Mouse (Mus musculus) testis, adult 2 months (tissue): ENCODE data around the gene Gm49373. TPM values are rescaled to one million over a fixed set of nuclear protein-coding genes. Genes with fewer than 3 reads are reported as not detected.
"Not testable (repeated sequence)": the region's sequence is repeated elsewhere in the genome, so short reads cannot be mapped to it uniquely, and the experiment has no call there.

Source experiments
- H3K27ac ChIP-seq: fragments of 200-500 bp; 2 replicates; pipeline ENCODE4 v1.5.1; 2012; ENCODE audit warnings: low read depth, low read length; ENCODE audit not compliant: control insufficient read depth, insufficient read depth
- H3K27me3 ChIP-seq: fragments of 200-500 bp; 2 replicates; pipeline ENCODE4 v1.6.1; 2012; ENCODE audit warnings: mild to moderate bottlenecking, low read length, moderate library complexity; ENCODE audit not compliant: control insufficient read depth, insufficient read depth
- H3K36me3 ChIP-seq: fragments of 200-500 bp; 2 replicates; pipeline ENCODE4 v1.6.1; 2012; ENCODE audit warnings: mild to moderate bottlenecking, low read length; ENCODE audit not compliant: control insufficient read depth, insufficient read depth
- H3K4me1 ChIP-seq: fragments of 200-500 bp; 2 replicates; pipeline ENCODE4 v1.6.1; 2012; ENCODE audit warnings: low read length; ENCODE audit not compliant: control insufficient read depth, insufficient read depth
- H3K4me3 ChIP-seq: fragments of 200-500 bp; 2 replicates; pipeline ENCODE4 v1.5.1; 2012; ENCODE audit warnings: low read depth, mild to moderate bottlenecking, low read length, moderate library complexity, mixed read lengths; ENCODE audit not compliant: control insufficient read depth
- CTCF ChIP-seq: fragments of 200-500 bp; IDR thresholded peaks from 2 replicates; pipeline ENCODE4 v1.5.1; 2012; ENCODE audit warnings: low read depth, mild to moderate bottlenecking, inconsistent platforms, low read length, moderate library complexity; ENCODE audit not compliant: control insufficient read depth, insufficient read depth, insufficient replicate concordance
- POLR2A ChIP-seq: fragments of 200-500 bp; IDR thresholded peaks from 2 replicates; pipeline ENCODE4 v1.6.1; 2012; ENCODE audit warnings: low read depth, mild to moderate bottlenecking, inconsistent platforms, low read length, moderate library complexity; ENCODE audit not compliant: control insufficient read depth
- polyA plus RNA-seq: library from polyadenylated mRNA; depleted of rRNA; stranded (reverse); fragments of >200 nt; gene quantifications from 2 replicates; pipeline ENCODE4 v1.2.3, GENCODE M21; 2012

The Gm49373 gene
- polyA plus RNA-seq, 1 experiment, result 0.11 TPM

DNA sequence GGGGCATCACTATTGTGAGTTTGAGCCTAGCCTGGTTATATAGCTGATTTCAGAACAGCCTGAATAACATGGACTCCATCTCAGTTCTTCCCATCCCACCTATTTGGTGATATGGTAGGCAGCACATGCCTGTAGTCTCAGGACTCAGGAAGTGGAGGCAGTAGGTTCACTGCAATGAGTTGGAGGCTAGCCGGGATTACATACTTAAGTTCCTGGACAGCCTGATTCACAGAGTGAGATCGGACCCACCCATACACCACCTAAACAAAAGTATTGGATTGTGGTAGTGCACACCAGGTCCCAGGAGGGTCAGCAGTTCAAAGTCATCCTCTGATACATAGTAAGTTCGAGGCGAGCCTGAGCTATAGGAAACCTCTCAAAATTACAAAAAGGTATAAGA is 255 bp downstream of the Gm49373 start:
- TF ChIP-seq POLR2A (no peak), CTCF (no peak)
- peaks cover 5% of the 10 kb centered on the region for H3K4me1 ChIP-seq
- peak overlapping the region; percentile 91 for H3K4me3 ChIP-seq
- H3K27ac ChIP-seq, result no peak overlapping the region
- H3K27me3 ChIP-seq, result no peaks in the 10 kb centered on the region
- no peaks in the 10 kb centered on the region; the same call in 1 of the 2 replicates for H3K36me3 ChIP-seq

DNA sequence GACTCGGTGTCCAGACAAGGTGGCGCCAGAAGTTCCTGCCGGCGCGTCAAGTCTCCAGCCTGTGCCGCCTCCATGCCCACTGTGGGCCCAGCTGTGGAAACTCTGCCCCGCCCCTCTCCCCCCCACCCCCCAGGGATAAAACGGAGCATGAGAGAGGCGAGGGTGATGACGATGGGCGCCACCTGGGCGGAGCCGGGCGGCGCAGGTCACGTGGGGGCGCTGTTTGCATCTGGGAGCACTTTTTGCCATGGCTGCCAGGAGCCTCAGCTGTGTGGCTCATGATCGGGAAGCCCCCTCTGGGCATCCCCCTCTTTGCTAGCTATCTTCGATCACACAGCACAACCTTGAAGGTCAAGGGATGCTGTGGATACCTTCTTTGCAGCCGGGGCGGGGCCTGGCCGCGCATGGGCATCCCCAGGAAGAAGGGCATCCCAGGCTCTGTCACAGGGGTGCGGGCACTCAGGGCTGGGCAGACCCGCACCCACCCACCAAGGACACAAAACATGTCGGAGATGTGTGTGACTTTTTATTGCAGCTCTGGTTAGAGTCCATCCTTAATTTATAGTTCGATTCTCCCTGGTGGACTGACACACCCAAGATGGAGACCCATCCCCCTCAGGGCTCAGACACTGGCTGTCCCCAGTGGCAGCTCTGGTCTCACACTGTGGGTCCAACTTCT is 5.8 kb downstream of the Gm49373 start, which contains the start of gene Zglp1:
Gene Zglp1, minus strand, starts transcription at position 88 of the 679 bp plus-strand sequence.
- H3K27me3 ChIP-seq, result no peaks in the 10 kb centered on the region
- peaks cover 5% of the 10 kb centered on the region for H3K4me1 ChIP-seq
- H3K4me3 ChIP-seq, result peak within 1 kb of the TSS; percentile 62
- H3K36me3 ChIP-seq, result no peaks in the 10 kb centered on the region
- TF ChIP-seq POLR2A (no peak), CTCF (no peak)
- H3K27ac ChIP-seq, result no peak within 1 kb of the TSS

DNA sequence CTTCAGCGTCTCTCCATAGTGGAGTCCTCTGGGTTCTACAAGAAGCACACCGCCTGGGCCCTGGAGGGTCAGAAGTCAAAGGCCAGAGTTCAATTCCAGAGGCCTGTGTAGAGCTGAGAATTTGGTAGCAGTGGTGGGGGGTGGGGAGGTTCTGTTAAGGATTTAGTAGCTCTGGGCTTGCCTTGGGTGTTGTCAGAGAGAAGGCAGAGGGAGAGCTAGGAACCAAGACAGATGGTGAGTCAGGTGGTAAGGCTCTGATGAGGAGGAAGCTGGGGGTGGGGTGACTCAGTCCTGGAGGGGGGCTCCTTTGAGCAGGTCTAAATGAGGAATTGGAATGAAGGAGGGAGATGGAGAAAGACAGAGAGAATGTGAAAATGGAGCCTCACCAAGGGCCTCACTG is 10.0 kb downstream of the Gm49373 start:
- Histone ChIP-seq H3K36me3 (no peaks in the 10 kb centered on the region), H3K27ac (no peak overlapping the region), H3K27me3 (no peaks in the 10 kb centered on the region), H3K4me3 (no peak overlapping the region), H3K4me1 (peaks cover 5% of the 10 kb centered on the region)
- no peak for TF ChIP-seq CTCF
- no peak for TF ChIP-seq POLR2A

DNA sequence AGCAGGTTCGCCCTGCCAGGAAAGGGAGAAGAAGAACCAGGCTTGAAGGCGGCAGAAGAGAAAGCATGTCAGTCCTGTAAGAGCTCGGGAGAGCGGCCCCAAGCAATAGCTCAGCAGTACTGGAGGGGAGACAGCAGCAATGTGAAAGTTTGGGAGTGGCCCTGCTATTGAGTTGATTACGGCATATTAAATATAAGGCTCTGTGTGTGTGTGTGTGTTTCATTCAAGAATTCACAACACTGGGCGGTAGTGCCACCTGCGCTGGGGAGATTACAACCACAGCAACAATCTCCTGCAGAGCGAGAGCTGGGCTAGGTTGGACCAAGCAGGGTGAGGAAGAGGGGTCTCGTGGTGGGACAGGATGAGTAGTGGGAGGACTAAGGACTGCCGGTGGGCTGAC is 21.3 kb downstream of the Gm49373 start:
- TF ChIP-seq CTCF (no peak), POLR2A (no peak)
- Histone ChIP-seq H3K4me3 (no peak overlapping the region), H3K27ac (no peak overlapping the region), H3K36me3 (no peaks in the 10 kb centered on the region), H3K4me1 (no peaks in the 10 kb centered on the region), H3K27me3 (no peaks in the 10 kb centered on the region)

DNA sequence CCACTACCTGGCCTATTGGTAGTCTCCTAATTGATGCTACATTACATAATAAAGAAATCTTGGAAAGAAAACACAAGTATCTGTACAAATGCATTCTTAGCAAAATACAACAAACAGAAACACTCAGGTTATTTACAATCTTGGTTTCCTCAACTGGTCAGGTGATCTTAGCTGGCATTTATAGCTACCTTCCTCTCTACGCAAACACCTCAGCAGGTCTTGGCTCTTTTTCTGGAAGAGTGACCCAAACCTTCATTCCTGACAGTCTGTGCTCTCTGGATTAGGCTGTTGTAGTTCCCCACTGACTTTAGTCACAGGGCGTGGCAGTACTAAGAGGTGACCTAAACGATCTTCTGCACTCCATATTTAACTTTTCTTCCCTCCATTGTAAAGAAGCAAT is 27.7 kb downstream of the Gm49373 start:
- H3K4me3 ChIP-seq, result no peak overlapping the region
- TF ChIP-seq CTCF, result no peak
- TF ChIP-seq POLR2A, result no peak
- H3K27ac ChIP-seq, result no peak overlapping the region
- no peaks in the 10 kb centered on the region for H3K4me1 ChIP-seq
- no peaks in the 10 kb centered on the region for H3K27me3 ChIP-seq
- no peaks in the 10 kb centered on the region for H3K36me3 ChIP-seq

DNA sequence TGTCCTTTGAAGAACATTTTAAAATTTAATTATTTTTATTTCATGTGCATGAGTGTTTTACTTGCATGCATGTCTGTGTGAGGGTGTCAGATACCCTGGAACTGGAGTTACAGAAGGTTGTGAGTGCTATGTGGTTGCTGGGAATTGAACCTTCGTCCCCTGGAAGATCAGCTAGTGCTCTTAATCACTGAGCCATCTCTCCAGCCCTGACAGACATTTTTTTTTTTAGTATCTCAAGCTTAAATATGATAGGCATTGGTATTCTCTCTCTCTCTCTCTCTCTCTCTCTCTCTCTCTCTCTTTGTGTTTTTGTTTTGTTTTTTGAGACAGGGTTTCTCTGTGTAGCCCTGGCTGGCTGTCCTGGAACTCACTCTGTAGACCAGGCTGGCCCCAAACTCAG is 28.1 kb downstream of the Gm49373 start:
- not testable (repeated sequence) for H3K4me3 ChIP-seq

DNA sequence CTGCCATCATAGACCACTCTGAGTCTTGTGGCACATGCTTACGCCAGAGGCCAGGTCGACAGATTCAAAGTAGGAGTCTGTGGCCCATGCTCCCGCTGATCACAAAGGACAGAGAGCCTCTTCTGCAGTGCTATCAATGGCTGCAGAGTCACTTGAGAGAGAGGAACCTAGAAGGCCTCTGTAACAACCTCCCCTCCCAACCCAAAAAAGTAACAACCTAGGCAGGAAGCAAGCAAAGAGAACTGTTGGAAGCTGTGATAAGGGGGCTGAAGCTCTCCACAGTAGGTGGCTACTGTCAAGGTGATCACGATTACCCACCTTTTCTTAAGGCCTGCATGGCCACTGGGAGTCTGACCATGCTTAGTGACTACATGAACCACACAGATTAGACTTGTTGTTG is 29.3 kb downstream of the Gm49373 start:
- no peak for TF ChIP-seq POLR2A
- no peaks in the 10 kb centered on the region for H3K27me3 ChIP-seq
- H3K4me3 ChIP-seq, result no peak overlapping the region
- H3K27ac ChIP-seq, result no peak overlapping the region
- peaks cover under 1% of the 10 kb centered on the region for H3K4me1 ChIP-seq
- H3K36me3 ChIP-seq, result no peaks in the 10 kb centered on the region

More for the DNA sequence above, 28.1 kb downstream of the Gm49373 start:
- H3K27ac ChIP-seq, H3K27me3 ChIP-seq, H3K4me1 ChIP-seq, H3K36me3 ChIP-seq: not testable (repeated sequence)

DNA sequence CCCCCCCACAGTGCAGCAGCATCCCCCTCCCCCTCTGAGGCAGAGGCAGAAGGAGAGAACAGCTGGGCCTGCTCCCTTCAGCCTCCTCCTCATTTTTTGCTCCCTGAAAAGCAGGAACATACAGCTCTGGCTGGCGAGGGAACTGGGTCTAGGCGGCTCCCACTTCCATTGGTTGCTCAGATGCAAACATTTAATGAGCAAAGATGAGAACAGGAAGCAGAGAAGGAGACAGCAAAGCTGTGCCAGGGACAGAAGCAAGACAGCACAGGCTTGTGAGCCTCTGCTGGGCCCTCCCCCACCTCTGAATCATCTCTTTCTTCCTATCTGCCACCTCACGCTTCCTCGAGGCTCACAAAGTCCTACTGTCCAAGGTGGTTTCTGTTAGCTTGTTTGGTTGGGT is 31.6 kb downstream of the Gm49373 start:
- no peak overlapping the region for H3K4me3 ChIP-seq
- H3K4me1 ChIP-seq, result peaks cover 16% of the 10 kb centered on the region
- H3K27ac ChIP-seq, result no peak overlapping the region
- H3K27me3 ChIP-seq, result no peaks in the 10 kb centered on the region
- TF ChIP-seq CTCF, result no peak
- TF ChIP-seq POLR2A, result no peak
- no peaks in the 10 kb centered on the region for H3K36me3 ChIP-seq
